Mouse (Mus musculus) G1E (cell line): ENCODE results near the gene Ripply3.

Experiments
- CTCF ChIP-seq: IDR thresholded peaks from 2 replicates; pipeline ENCODE4 v1.5.1; 2012; ENCODE audit warnings: low read depth, low read length, inconsistent platforms, mixed read lengths
- GATA1 ChIP-seq: IDR thresholded peaks from 2 replicates; pipeline ENCODE4 v1.6.1; 2012; ENCODE audit warnings: borderline replicate concordance, low read length, inconsistent platforms, mixed read lengths
- GATA2 ChIP-seq: IDR thresholded peaks from 2 replicates; pipeline ENCODE4 v1.6.1; 2012; ENCODE audit warnings: low read depth, low read length, inconsistent platforms, borderline replicate concordance
- POLR2AphosphoS5 ChIP-seq: IDR thresholded peaks from 2 replicates; pipeline ENCODE4 v1.6.1; 2012; ENCODE audit warnings: low read depth, low read length, inconsistent platforms; ENCODE audit not compliant: insufficient replicate concordance
- TAL1 ChIP-seq: conservative IDR thresholded peaks from 2 replicates; pipeline ENCODE4 v1.6.1; 2012; ENCODE audit warnings: low read depth, low read length, inconsistent platforms, mixed read lengths

GRCm38 (mm10) chr16:94362174-94362873 is 34.1 kb downstream of the Ripply3 start:
- TF ChIP-seq GATA2: no peak
- no peak for TF ChIP-seq CTCF
- TF ChIP-seq TAL1: no peak
- TF ChIP-seq GATA1: no peak
- no peak for TF ChIP-seq POLR2AphosphoS5
